Mouse (Mus musculus) cerebellum, postnatal 14 days (tissue): ENCODE measurements around the gene Ranbp6.

Experiments used
- DNase-seq, 2 experiments: peaks; one replicate each; pipeline ENCODE4 v3.0.0; 2021; ENCODE audit warnings: mixed read lengths in 2 of 2

Gene Ranbp6

DNA sequence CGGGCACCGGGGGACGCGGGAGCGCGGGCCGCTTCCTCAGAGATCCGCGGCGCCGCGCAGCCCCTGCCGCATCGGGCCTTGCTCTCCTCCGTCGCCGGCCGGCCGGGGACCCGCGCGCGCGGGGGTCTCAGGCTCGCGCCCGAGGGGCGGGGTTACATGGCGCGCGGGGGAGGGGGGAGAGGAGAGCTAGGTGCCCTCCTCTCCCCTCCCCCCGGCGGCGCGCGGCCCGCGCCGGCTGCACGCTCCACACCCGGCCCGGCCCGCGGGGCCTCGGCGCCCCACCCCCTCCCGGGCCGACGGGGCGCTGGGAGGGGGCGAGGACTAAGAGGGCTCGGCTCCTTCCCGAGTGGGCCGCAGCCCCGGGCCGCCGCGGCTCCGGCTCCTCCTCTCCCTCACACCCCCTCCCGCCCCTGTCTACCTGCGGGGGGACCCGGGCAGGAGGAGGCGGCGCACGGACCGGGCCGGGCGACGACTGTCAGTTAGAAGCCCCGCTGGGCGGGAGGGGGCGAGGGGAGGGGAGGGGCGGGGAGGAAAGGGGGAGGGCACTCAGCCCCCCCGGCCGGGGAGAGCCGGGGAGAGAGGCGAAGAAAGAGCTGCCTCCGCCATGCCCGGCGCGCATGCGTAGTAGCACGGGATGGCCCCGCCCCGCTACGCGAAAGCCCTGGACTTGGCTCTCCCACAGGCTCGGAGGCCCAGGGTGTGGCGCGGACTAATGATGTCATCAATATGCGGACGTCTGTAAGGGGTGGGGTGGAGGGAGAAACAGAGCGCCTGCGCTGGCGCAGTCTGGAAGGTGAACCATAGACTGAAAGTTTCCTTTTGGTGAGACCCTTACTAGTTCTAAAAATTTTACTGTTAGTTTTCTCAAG is 6.6 kb downstream of the Ranbp6 start, which contains the start of gene 9930021J03Rik:
TSS of gene 9930021J03Rik (minus strand) at position 73 of the 869 bp plus-strand sequence.
- DNase-seq, result peak; percentile 99

DNA sequence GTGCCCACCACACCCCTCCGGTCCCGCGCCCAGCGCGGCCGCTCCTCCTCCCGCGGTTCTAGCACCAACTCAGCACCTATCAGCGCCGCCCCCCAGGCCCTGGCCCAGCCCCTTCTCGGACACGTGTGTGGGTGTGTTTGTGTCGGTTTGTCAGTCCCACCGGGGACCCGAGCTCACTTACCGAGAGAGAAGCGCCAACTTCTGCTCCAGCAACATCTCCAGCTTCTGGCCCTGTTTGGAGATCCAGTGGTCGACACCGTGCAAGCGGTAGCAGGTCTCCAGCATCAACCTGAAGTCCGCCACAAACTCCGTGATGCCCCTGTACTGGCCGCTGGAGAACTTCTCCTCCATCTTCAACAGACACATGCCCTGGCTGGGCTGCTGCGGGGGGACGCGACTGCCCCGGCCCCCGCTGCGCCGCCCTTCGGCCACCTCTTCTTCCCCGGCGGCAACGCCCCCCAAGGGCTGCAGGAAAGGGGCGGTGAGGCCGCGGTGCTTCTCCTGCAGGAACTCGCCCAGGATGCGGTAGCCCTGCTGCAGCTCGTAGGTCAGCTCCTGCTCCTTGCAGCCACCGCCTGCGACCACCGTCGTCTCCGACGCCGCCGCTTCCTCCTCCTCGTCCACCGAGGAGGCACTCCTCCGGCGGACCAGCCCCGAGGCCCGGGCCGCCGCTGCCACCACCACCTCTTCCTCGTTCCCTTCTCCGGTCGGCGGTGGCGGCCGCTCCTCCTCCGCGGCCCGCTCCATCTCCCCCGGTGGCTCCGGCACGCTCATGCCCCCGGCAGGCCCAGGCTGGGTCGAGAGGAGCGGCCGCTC is 7.5 kb downstream of the Ranbp6 start:
- DNase-seq, result peak; percentile 57 to 64

DNA sequence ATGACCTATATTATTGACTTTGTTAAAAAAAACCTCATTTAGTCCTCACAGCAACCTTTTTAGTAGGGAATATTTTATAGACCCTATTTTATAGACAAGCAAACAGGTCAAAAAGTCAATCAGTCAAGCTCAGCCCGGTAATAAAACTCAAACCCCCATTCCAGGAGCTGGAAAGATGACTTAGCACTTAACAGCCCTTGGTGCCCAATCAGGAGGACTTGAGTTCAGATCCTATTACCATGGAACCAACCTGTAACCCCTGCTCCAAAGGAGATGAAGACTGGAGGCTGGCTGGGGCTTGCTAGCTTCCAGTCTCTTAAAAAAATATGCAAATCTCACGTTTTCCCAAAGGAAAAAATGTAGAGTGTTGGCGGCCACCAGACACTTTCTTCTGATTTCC is 8.8 kb downstream of the Ranbp6 start:
- DNase-seq, result no peak

DNA sequence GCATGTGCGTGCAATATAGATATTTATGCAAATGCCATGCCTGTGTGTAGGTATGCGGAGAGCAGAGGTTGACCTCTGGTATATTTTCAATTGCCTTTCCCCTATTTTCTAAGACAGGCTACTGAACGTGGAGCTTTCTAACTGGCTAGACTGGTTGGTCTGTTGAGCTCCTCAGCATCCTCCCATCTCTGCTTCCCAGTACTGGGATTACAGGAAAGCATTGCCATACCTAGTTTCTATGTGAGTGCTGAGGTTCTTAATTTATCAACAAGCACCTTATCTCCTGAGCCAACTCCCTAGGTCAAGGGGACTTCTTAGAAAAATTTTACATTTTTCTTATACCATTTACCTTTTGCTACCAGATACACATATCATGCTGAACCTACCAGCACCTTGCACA is 15.4 kb downstream of the Ranbp6 start:
- DNase-seq, result no peak

DNA sequence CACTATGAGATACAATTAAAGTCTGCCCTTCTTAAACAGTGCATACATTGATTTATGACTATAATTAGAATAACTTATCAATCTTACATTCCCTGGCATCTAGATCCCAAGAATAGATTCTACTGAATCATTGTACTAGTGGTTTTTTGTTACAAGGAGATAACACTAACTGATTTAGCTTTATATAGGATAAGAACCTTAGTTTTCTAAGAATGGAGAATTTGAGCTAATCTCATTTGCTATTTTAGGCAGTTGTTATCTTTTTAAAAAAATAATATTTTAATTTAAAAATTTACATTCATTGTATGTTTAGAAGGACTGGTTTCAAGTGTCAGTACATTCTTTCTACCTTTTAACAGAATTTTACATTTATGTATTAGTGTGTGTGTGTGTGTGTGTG is 24.8 kb downstream of the Ranbp6 start:
- no peak for DNase-seq

DNA sequence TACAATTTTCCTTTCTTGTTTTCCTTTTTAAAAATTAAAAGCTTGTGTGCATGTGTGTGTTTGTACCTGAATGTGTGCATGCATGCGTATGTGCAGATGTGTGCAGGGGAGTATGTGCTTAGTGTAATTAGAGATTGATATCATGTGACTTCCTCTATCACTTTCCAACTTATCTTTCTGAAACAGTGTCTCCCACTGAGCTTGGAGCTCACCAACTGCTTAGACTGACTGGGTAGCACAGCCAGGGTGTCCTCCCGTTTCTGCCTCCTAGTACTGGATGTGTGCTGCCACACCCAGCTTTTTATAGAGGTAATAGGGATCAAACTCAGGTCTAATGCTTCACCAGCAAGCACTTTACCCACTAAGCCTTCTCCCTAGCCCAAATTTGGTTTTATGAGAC is 29.9 kb downstream of the Ranbp6 start:
- no peak for DNase-seq
